Mouse (Mus musculus): ENCODE results near the gene Armcx5.
"Not testable (repeated sequence)": the region's sequence is repeated elsewhere in the genome, so short reads cannot be mapped to it uniquely, and the experiment has no call there.

The Armcx5 gene

DNA sequence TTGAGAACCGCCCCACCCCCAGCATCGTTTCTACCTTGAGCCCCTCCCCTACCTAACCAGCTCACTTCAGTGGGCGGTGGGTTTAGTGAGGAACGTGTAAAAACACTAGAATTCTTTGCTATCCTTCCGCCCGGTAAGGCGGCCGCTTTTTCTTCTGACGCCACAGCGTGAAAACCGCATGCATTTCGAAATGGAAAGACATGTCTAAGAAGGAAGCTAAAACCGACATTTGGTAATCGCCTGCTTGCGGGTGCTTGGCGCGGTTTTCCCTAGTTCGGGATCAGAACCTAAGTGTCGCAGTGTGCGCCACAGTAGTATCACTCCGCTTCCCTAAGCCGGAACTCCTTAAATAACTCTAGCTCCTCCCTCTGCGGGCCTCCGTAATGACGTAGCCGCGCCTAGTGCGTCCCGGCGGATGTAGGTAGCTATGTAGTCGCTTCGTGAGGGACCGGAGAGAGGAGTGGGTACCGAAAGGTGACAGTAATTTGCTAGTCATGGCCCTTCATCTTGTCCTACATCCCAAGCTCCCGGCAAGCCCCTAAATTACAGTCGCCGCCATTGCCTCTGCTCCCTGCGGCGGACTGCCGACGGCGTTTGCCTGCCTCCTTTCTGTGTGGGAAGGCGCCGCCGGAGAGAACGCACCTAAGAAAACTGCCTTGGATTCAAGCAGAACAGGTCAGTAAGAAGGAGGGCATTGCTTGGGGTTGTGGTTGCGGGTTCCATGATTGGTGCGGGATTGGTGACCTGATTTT is at the start of gene Armcx5, which contains the start of gene Gprasp1:
TSS of gene Armcx5 (plus strand) at position 430 of the 752 bp plus-strand sequence.
TSS of gene Gprasp1 (plus strand) at position 430 of the 752 bp plus-strand sequence.
- peak; percentile 87 for DNase-seq (ENCODE audit: low spot score)

DNA sequence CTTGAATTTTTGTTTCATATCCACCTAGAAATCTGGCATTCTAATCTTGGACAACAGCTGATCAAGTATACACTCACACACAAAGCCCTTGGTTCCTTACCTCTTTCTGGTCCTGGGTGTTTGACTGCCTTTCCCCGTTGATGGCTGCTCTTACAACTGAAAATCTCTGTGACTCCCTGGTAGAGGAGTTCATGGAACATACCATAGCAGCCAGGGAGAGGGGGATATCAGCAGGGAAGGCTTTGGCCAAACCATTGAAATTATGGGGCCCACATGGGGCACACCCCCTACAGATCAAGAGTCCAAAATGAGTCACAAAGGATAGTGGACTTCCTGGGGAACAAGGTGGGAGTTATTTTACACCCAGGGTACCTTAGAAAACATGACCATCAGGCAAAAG is 48.9 kb upstream of the Armcx5 start, which contains the start of gene Tcp11x2:
TSS of gene Tcp11x2 (minus strand) at position 158 of the 400 bp plus-strand sequence.
- DNase-seq (ENCODE audit: low spot score) = no peak

DNA sequence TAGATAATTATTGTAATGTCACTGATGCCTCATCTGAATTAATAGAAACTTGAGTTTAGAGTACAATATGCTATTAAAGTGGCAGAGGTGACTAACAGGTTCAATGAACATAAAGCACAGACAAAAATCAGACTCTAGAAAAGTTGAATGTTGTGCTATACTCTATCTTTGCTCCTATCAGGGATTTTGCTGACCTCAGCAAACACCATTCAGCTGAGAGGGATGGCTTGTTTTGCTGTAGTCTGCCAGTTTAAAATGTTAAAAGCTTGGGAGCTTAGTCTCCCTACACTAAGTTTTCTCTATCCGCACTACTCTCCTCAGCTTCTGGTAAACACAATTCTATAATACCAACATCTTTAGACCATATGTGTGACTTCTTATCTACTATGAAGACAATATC is 39.4 kb upstream of the Armcx5 start:
- DNase-seq (ENCODE audit: low spot score) = no peak

DNA sequence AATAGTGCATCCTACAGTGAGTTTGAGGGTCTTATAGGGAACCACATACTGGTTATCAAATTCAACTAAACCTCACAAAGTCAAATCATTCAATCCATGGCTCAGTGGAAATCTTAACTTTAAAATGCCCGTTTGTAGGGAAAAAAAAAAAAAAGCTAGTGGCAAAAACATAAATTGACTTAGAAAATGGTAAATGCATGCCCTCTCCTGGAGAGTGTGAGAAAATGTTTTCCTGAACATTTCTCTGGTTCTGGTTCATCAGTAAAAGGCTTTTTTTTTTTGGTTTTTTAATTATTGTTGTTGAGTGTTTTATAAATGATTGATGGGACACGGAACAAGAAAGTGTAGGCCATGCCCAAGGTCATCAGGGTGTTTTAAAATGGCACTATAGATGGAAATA is 38.2 kb upstream of the Armcx5 start:
- no peak for DNase-seq (ENCODE audit: low spot score)

GRCm38 (mm10) chrX:135712845-135713244 is 29.7 kb upstream of the Armcx5 start:
- no peak for DNase-seq (ENCODE audit: low spot score)

DNA sequence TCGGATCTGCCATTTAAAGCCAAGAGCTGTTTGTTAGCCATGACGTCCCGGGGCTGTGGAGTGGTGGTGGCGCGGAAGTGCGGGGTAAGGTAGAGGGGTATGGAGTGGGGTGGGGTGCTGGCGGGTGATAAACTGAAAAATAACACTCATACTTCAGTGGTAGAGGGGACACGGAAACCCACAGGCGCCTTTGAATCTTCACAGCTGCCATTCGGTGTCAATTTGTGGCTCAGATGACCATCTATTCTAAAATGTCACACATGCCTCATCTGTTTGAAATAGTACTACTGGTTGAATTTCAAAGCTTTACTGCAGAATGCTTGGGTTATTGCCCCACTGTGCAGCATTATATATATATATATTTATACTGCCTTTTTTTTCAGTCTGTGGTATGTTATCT is 17.4 kb upstream of the Armcx5 start, which contains the start of gene Tmsb15a:
TSS of gene Tmsb15a (minus strand) at position 101 of the 400 bp plus-strand sequence.
- no peak for DNase-seq (ENCODE audit: low spot score)

GRCm38 (mm10) chrX:135738730-135739520 is 3.6 kb upstream of the Armcx5 start:
- DNase-seq (ENCODE audit: low spot score) = no peak

GRCm38 (mm10) chrX:135743056-135743355 is 473 bp downstream of the Armcx5 start:
- DNase-seq (ENCODE audit: low spot score) = no peak

DNA sequence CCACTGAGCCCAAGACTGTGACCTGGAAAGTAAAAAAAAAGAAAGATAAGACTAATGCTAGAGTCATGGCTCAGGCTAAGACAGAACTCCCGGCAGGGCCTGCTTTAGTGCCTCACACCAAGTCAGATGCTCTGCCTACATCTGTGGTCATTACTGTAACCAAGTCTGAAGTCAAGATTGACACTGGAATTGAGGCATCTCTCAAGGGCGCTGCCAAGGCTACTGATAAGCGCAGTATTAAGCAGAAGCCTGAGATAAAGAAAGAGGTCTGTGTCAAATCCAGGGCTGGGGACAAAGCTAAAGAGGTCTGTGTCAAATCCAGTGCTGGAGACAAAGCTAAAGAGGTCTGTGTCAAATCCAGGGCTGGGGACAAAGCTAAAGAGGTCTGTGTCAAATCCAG is 2.8 kb downstream of the Armcx5 start:
- not testable (repeated sequence) for DNase-seq (ENCODE audit: low spot score)

DNA sequence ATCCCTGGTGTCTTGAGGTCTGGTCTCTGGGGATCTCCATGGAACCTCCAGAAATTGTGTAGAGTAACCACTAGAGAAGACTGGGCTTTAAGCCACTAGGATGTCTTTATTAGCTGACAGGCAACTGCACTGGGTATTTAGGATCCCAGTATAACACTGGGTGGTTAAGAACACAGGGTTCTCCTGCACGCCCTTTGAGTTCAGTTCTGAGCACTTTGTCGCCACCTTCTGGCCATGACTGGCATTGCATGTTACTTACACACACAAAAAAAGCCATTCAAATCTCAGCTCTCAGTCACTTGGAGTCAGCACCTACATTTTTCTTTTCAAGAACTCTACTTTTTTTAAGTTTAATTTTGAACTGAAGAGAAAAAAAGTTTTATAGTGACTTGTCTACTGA is 10.3 kb downstream of the Armcx5 start:
- peak; percentile 56 for DNase-seq (ENCODE audit: low spot score)

- DNase-seq (ENCODE audit: low spot score) = peak; percentile 6
Measured at GRCm38 (mm10) chrX:135761707-135762106, 19.2 kb downstream of the Armcx5 start.

DNA sequence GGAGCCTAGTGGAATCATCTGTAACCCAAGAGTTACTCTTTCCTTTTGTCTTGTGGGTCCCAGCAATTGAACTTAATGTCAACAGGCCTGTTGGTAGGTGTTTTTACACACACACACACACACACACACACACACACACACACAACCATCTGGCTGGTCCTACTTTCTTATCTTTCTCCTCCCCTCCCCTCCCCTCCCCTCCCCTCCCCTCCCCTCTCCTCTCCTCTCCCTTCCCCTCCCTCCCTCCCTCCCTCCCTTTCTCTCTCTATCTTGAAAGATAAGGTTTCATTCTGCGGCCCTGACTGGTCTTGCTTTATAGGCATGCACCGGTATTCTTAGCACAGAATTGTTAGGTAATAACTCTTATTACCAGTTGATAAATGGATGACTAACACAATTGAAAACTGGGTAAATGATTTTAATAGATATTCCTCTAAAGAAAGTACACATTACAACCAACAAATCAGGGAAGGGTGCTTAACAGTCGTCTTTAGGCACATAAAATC is 25.6 kb downstream of the Armcx5 start:
- no peak for DNase-seq (ENCODE audit: low spot score)

GRCm38 (mm10) chrX:135768565-135768964 is 26.0 kb downstream of the Armcx5 start:
- no peak for DNase-seq (ENCODE audit: low spot score)

DNA sequence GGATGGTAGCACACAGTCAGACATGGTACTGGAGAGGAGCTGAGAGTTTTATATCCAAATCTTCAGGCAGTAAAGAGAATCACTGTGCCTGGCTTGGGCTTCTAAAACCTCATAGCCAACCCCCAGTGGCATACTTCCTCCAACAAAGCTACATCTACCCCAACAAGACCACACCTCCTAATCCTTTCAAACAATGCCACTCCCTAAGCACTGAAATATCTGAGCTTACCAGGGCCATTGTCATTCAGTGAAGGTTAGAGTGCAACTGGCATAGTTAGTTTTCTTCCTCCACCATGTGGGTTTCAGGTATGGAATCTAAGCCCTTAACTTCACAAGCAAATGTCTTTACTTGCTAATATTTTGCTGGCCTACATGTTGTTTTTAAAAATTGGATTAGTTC is 49.0 kb downstream of the Armcx5 start:
- DNase-seq (ENCODE audit: low spot score) = no peak

GRCm38 (mm10) chrX:135792326-135792725 is 49.8 kb downstream of the Armcx5 start:
- DNase-seq (ENCODE audit: low spot score) = no peak

DNA sequence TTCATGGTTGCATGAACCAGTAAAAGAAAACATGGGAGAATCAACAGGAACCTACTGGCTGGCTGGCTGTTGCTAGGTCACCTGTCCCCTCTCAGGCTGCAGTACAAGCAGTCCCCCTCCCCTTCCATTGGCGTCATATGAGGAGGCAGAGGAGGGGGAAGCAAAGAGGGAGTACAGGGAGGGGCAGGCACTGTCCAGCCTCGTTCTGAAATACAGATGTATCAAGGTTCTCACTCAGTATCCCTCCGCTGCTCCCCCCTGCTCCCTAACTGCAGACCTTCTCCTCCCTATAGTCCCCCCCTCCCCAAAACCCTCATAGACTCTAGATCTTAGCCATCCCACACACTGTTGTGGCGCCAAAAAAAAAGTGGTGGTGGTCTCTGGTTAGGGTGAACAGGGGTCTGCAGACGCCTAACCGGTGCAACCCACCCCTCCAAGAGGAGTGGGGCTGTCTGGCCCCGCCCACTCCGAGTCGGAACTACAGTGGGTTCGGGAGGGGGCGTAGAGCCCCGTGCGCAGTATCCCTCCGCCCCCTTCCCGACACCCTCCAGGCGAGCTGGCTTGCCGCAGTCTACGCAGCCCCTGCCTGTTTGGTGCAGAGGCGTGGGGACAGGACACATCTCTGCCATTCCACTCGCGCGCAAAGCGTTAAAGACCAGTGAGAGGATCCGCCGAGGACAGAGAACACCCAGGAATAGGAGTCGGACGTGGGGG is 53.2 kb downstream of the Armcx5 start:
- DNase-seq (ENCODE audit: low spot score) = peak; percentile 37

DNA sequence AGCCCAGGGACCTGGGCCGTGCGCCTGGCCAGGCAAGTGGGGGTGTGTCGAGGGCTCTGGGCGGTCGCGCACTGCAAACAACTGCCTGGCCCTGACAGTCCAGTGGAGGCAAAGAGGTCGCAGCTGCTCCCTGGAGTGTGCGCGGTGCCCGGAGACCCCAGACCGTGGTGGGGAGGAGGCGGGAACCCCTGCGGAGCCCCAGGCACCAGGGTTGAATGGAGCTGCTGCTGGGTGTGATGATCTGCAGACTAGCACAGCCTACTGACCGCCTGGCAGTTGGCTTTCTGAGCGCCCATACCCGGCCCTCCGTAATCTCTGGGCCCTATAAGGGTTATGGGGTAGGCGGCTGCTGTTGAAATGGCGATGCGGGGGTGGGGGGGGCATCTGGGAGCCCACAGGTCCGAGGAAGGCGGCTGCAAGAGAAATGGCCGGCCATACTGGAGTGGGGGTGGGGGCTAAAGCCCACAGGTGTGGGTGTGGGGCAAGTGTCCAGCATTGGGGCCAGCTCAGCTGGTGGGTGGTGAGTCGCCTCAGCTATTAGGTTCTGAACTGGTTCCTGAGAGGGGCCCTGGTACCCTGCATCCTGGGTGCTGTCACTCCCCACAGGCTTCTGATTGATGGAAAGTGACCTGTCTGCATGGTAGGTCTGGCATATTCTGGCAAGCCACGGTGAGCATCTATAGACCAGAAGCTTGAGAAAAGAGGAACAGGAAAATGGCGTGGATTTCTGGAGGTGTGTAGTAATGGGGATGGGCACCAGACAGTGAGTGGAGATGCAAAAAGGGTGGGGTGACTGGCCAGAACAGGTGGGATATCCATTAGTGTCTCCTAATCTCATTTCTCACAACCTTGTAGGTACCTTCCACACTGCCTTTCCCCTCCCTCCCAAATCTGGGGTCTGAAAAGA is 54.0 kb downstream of the Armcx5 start:
- not testable (repeated sequence) for DNase-seq (ENCODE audit: low spot score)

Measured in T-cell, adult 2 months (primary cell).